In the genomic region with DNA sequence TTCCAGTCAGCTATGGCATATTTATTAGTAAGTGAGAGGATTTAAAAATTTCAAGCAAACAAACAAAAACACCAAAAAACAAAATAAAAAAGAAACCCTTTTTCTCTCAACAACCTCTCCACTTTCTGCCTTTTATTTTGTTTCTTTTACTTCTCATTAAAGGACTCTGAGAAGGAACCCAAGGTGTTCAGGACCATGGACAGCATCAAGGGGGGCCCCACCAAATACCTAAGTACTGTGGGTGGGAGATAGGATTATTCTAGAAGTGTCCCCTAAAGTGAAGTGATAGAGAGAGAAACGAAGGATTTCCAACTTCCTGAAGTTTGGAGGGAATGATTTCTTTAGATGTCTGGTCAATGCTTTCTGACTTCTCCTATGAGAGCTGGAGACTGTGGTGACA, we compare ENCODE assay signal across 11 mouse cellular contexts. TPM values are rescaled to one million over a fixed set of nuclear protein-coding genes. Genes with fewer than 3 reads are reported as not detected.
"Had no signal": no experiment of that assay in that cellular context is flagged by ENCODE, and none has a peak within 500 bp of the region (broad histone marks: within the 10 kb centered on the region; RNA-seq: fewer than 3 reads in every experiment).

No protein-coding gene starts in this region.

- H3K27ac ChIP-seq: limb, embryonic 13.5 days; liver, embryonic 12.5 days; lung, embryonic 15.5 days; midbrain, embryonic 13.5 days; stomach, postnatal 0 days had no signal

- H3K9me3 ChIP-seq: limb, embryonic 13.5 days; liver, embryonic 12.5 days; lung, embryonic 15.5 days; midbrain, embryonic 13.5 days had no signal

- DNase-seq: kidney, adult 18-20 months; kidney, postnatal 10 days; right cerebral cortex, adult 18-20 months; right cerebral cortex, postnatal 25 days; thymus, postnatal 36 days had no signal

- H3K36me3 ChIP-seq: limb, embryonic 13.5 days; liver, embryonic 12.5 days; lung, embryonic 15.5 days; midbrain, embryonic 13.5 days had no signal

- H3K27me3 ChIP-seq: limb, embryonic 13.5 days; midbrain, embryonic 13.5 days had no signal

- ATAC-seq: liver, embryonic 12.5 days; midbrain, embryonic 13.5 days had no signal

- H3K9ac ChIP-seq: limb, embryonic 13.5 days; liver, embryonic 12.5 days; lung, embryonic 15.5 days; midbrain, embryonic 13.5 days had no signal

- H3K4me2 ChIP-seq: limb, embryonic 13.5 days; liver, embryonic 12.5 days; lung, embryonic 15.5 days; midbrain, embryonic 13.5 days had no signal

- H3K4me1 ChIP-seq: limb, embryonic 13.5 days; liver, embryonic 12.5 days; lung, embryonic 15.5 days; midbrain, embryonic 13.5 days had no signal

- H3K4me3 ChIP-seq: limb, embryonic 13.5 days; liver, embryonic 12.5 days; lung, embryonic 15.5 days; midbrain, embryonic 13.5 days had no signal

RNA-seq across cellular contexts. Expression of gene Irs1, which starts 7.4 kb away (rescaled TPM):
- total RNA-seq: megakaryocyte progenitor cell, adult 5-6 weeks had no signal
